Mouse (Mus musculus) megakaryocyte, embryonic 14.5 days (primary cell): ENCODE measurements at regions not wholly inside any gene's neighbourhood (a gene's known extent, or its start where the extent isn't known, plus 50 kb on each side); places are given as distances from the start of the nearest gene placed in this dataset.
A peak's percentile ranks its signal among the peaks of the same experiment; 100 is the strongest.
"Not testable (repeated sequence)": the region's sequence is repeated elsewhere in the genome, so short reads cannot be mapped to it uniquely, and the experiment has no call there.

Source experiments
- H3K27me3 ChIP-seq: replicated peaks from 2 replicates; pipeline ENCODE3; 2012; ENCODE audit warnings: inconsistent platforms
- H3K36me3 ChIP-seq: replicated peaks from 2 replicates; pipeline ENCODE3; 2012; ENCODE audit warnings: low read length, inconsistent platforms, mixed read lengths
- H3K4me1 ChIP-seq: 2 replicates; pipeline ENCODE4 v1.6.1; 2012; ENCODE audit warnings: inconsistent platforms
- H3K4me3 ChIP-seq: replicated peaks from 2 replicates; pipeline ENCODE3; 2012; ENCODE audit warnings: moderate library complexity, mild to moderate bottlenecking, inconsistent platforms
- H3K9me3 ChIP-seq: 2 replicates; pipeline ENCODE4 v1.6.1; 2012; ENCODE audit warnings: inconsistent platforms
- FLI1 ChIP-seq: IDR thresholded peaks from 2 replicates; pipeline ENCODE4 v1.6.1; 2012; ENCODE audit warnings: low read length, inconsistent platforms, mixed read lengths
- GATA1 ChIP-seq: IDR thresholded peaks from 3 replicates; pipeline ENCODE4 v1.6.1; 2012; ENCODE audit warnings: mixed read lengths, low read length, inconsistent platforms, borderline replicate concordance

- Histone ChIP-seq H3K4me3 (peak overlapping the region; percentile 62), H3K4me1 (peaks cover 12% of the 10 kb centered on the region)
- not testable (repeated sequence) for H3K36me3 ChIP-seq, H3K9me3 ChIP-seq, H3K27me3 ChIP-seq
Observed at GRCm38 (mm10) chr14:53634320-53634979, 619.5 kb downstream of the Dad1 start.

GRCm38 (mm10) chr14:53633743-53634142 lies 620.2 kb downstream of the Dad1 start:
- H3K36me3 ChIP-seq, H3K9me3 ChIP-seq: not testable (repeated sequence)

GRCm38 (mm10) chr14:53621376-53621775 lies 632.5 kb downstream of the Dad1 start:
- not testable (repeated sequence) for H3K36me3 ChIP-seq, H3K4me1 ChIP-seq, H3K9me3 ChIP-seq, H3K27me3 ChIP-seq, H3K4me3 ChIP-seq

More at GRCm38 (mm10) chr14:53633743-53634142, 620.2 kb downstream of the Dad1 start:
- H3K4me3 ChIP-seq, H3K27me3 ChIP-seq: not testable (repeated sequence)
- H3K4me1 ChIP-seq, result peaks cover 12% of the 10 kb centered on the region

GRCm38 (mm10) chr14:53616061-53616460 lies 637.8 kb downstream of the Dad1 start:
- not testable (repeated sequence) for H3K4me3 ChIP-seq, H3K36me3 ChIP-seq, H3K4me1 ChIP-seq, H3K27me3 ChIP-seq, H3K9me3 ChIP-seq

- H3K36me3 ChIP-seq, result no peaks in the 10 kb centered on the region
- no peaks in the 10 kb centered on the region for H3K9me3 ChIP-seq
- H3K4me3 ChIP-seq, result no peak overlapping the region
- TF ChIP-seq FLI1 (no peak), GATA1 (no peak)
- no peaks in the 10 kb centered on the region for H3K4me1 ChIP-seq
- no peaks in the 10 kb centered on the region for H3K27me3 ChIP-seq
Observed at GRCm38 (mm10) chr14:53614341-53614740, 639.6 kb downstream of the Dad1 start.

- not testable (repeated sequence) for H3K36me3 ChIP-seq, H3K4me3 ChIP-seq, H3K9me3 ChIP-seq, H3K27me3 ChIP-seq, H3K4me1 ChIP-seq
Observed at GRCm38 (mm10) chr14:53599299-53599698, 654.6 kb downstream of the Dad1 start.

- not testable (repeated sequence) for H3K27me3 ChIP-seq, H3K4me1 ChIP-seq, H3K9me3 ChIP-seq, H3K36me3 ChIP-seq, H3K4me3 ChIP-seq
Observed at GRCm38 (mm10) chr14:53597287-53597686, 656.6 kb downstream of the Dad1 start.

- H3K4me1 ChIP-seq, H3K9me3 ChIP-seq, H3K4me3 ChIP-seq, H3K36me3 ChIP-seq, H3K27me3 ChIP-seq: not testable (repeated sequence)
Observed at GRCm38 (mm10) chr14:53590601-53591000, 663.3 kb downstream of the Dad1 start.

- not testable (repeated sequence) for H3K36me3 ChIP-seq, H3K4me1 ChIP-seq, H3K4me3 ChIP-seq, H3K27me3 ChIP-seq, H3K9me3 ChIP-seq
Observed at GRCm38 (mm10) chr14:53582528-53582927, 671.4 kb downstream of the Dad1 start.

- H3K4me3 ChIP-seq, H3K36me3 ChIP-seq, H3K27me3 ChIP-seq, H3K9me3 ChIP-seq, H3K4me1 ChIP-seq: not testable (repeated sequence)
Observed at GRCm38 (mm10) chr14:53581734-53582133, 672.2 kb downstream of the Dad1 start.

GRCm38 (mm10) chr14:53576927-53577326 lies 677.0 kb downstream of the Dad1 start:
- not testable (repeated sequence) for H3K4me3 ChIP-seq

GRCm38 (mm10) chr14:53572701-53573100 lies 681.2 kb downstream of the Dad1 start:
- not testable (repeated sequence) for H3K4me3 ChIP-seq, H3K9me3 ChIP-seq, H3K36me3 ChIP-seq, H3K4me1 ChIP-seq, H3K27me3 ChIP-seq

More at GRCm38 (mm10) chr14:53576927-53577326, 677.0 kb downstream of the Dad1 start:
- H3K27me3 ChIP-seq, H3K36me3 ChIP-seq, H3K9me3 ChIP-seq, H3K4me1 ChIP-seq: not testable (repeated sequence)
